Comparison of ENCODE assay signal across 10 mouse cellular contexts in genomic region chr4:142152733-142153422, GRCm38 (mm10).
DNase-seq lines count a peak whose midpoint lies in the region; ATAC-seq and TF ChIP-seq lines count a peak whose summit lies in the region.
"Had no signal": no experiment of that assay in that cellular context is flagged by ENCODE, and none has a peak within 500 bp of the region (broad histone marks: within the 10 kb centered on the region; RNA-seq: fewer than 3 reads in every experiment).

No protein-coding gene starts in this region.

- H3K27ac ChIP-seq in heart, postnatal 0 days (ENCODE audit: low read depth): no peak overlapping the region
- no peak overlapping the region for H3K27ac ChIP-seq in midbrain, embryonic 11.5 days (ENCODE audit: low read depth, low read length)
- no peak overlapping the region for H3K27ac ChIP-seq in midbrain, embryonic 16.5 days (ENCODE audit: low read length)
- H3K27ac ChIP-seq in neural tube, embryonic 13.5 days (replicated peaks): no peak overlapping the region
- H3K27ac ChIP-seq: forebrain, embryonic 10.5 days had no signal

- no peak for TF ChIP-seq EP300 in heart, postnatal 0 days (IDR thresholded peaks at IDR 0.05; ENCODE audit: low read depth)

- H3K4me2 ChIP-seq in heart, postnatal 0 days (ENCODE audit: low read depth, low read length): no peak overlapping the region
- H3K4me2 ChIP-seq in midbrain, embryonic 11.5 days: no peak overlapping the region
- H3K4me2 ChIP-seq in midbrain, embryonic 16.5 days (ENCODE audit: low read length): no peak overlapping the region
- no peak overlapping the region for H3K4me2 ChIP-seq in neural tube, embryonic 13.5 days

- 0 out of 2 replicates have a peak, but pooled peaks have one; percentile 27 for ATAC-seq in heart, postnatal 0 days (ENCODE audit: insufficient read depth, low read depth)
- peak; percentile 8; the same call in 1 of the 2 replicates for ATAC-seq in midbrain, embryonic 11.5 days (ENCODE audit: low FRiP score)
- no peak for ATAC-seq in midbrain, embryonic 16.5 days
- peak; percentile 19; the same call in 1 of the 2 replicates for ATAC-seq in neural tube, embryonic 13.5 days (ENCODE audit: low read depth)

- no peak for TF ChIP-seq CTCF in heart, postnatal 0 days (IDR thresholded peaks at IDR 0.05; ENCODE audit: low read depth)

- 53% methylated on average over 8 of the region's 8 CpGs for WGBS in heart, postnatal 0 days
- 71% methylated on average over 8 of the region's 8 CpGs for WGBS in midbrain, embryonic 11.5 days
- WGBS in midbrain, embryonic 16.5 days: 72% methylated on average over 8 of the region's 8 CpGs
- 70% methylated on average over 8 of the region's 8 CpGs for WGBS in neural tube, embryonic 13.5 days

- no peak overlapping the region for H3K9ac ChIP-seq in heart, postnatal 0 days (replicated peaks; ENCODE audit: low read depth, low read length)
- no peak overlapping the region for H3K9ac ChIP-seq in midbrain, embryonic 11.5 days (ENCODE audit: low read length)
- H3K9ac ChIP-seq in midbrain, embryonic 16.5 days (ENCODE audit: low read depth, low read length): no peak overlapping the region
- H3K9ac ChIP-seq in neural tube, embryonic 13.5 days: no peak overlapping the region

- no peaks in the 10 kb centered on the region for H3K27me3 ChIP-seq in heart, postnatal 0 days (ENCODE audit: control insufficient read depth, insufficient read depth, low read length)
- no peaks in the 10 kb centered on the region for H3K27me3 ChIP-seq in midbrain, embryonic 11.5 days (ENCODE audit: control insufficient read depth, insufficient read depth, low read length)
- H3K27me3 ChIP-seq in midbrain, embryonic 16.5 days (ENCODE audit: control insufficient read depth, insufficient read depth, low read depth, low read length): no peaks in the 10 kb centered on the region
- no peaks in the 10 kb centered on the region for H3K27me3 ChIP-seq in neural tube, embryonic 13.5 days

- DNase-seq in heart, postnatal 0 days (ENCODE audit: low spot score): no peak
- DNase-seq in heart, postnatal 4 days: no peak
- no peak for DNase-seq in midbrain, embryonic 11.5 days (ENCODE audit: low spot score, missing footprints)
- DNase-seq in kidney, postnatal 36 days: peak; percentile 28 to 41
- DNase-seq in thymus, postnatal 4 days: no peak
- no peak for DNase-seq in retina, embryonic 14.5 days (ENCODE audit: low spot score)

- no peak overlapping the region for H3K4me3 ChIP-seq in heart, postnatal 0 days (ENCODE audit: low read depth, low read length)
- no peak overlapping the region for H3K4me3 ChIP-seq in midbrain, embryonic 11.5 days (ENCODE audit: low read depth, low read length)
- H3K4me3 ChIP-seq in midbrain, embryonic 16.5 days (ENCODE audit: low read depth, low read length): no peak overlapping the region
- H3K4me3 ChIP-seq in neural tube, embryonic 13.5 days: no peak overlapping the region
- H3K4me3 ChIP-seq: forebrain, embryonic 10.5 days had no signal

- 0 out of 2 replicates have a peak, but pooled peaks cover under 1% of the 10 kb centered on the region for H3K36me3 ChIP-seq in heart, postnatal 0 days (replicated peaks; ENCODE audit: control insufficient read depth, insufficient read depth, low read length)
- no peaks in the 10 kb centered on the region; the same call in 1 of the 2 replicates for H3K36me3 ChIP-seq in midbrain, embryonic 11.5 days (ENCODE audit: control insufficient read depth, insufficient read depth, low read length)
- H3K36me3 ChIP-seq in midbrain, embryonic 16.5 days (ENCODE audit: control insufficient read depth, insufficient read depth, low read length): peaks cover 6% of the 10 kb centered on the region; the same call in 1 of the 2 replicates
- peaks cover 17% of the 10 kb centered on the region for H3K36me3 ChIP-seq in neural tube, embryonic 13.5 days
- H3K36me3 ChIP-seq: G1E had no signal

- no peaks in the 10 kb centered on the region for H3K4me1 ChIP-seq in heart, postnatal 0 days (ENCODE audit: control insufficient read depth, insufficient read depth)
- no peaks in the 10 kb centered on the region for H3K4me1 ChIP-seq in midbrain, embryonic 11.5 days (ENCODE audit: control insufficient read depth, insufficient read depth, low read length)
- H3K4me1 ChIP-seq in midbrain, embryonic 16.5 days (ENCODE audit: control insufficient read depth, insufficient read depth, low read length): peaks cover 2% of the 10 kb centered on the region; the same call in 1 of the 2 replicates
- H3K4me1 ChIP-seq in neural tube, embryonic 13.5 days (replicated peaks): peaks cover 3% of the 10 kb centered on the region; the same call in 1 of the 2 replicates

- no peaks in the 10 kb centered on the region for H3K9me3 ChIP-seq in heart, postnatal 0 days (replicated peaks; ENCODE audit: control insufficient read depth, low read length)
- H3K9me3 ChIP-seq in midbrain, embryonic 11.5 days (ENCODE audit: control insufficient read depth, low read length): no peaks in the 10 kb centered on the region
- H3K9me3 ChIP-seq in midbrain, embryonic 16.5 days (replicated peaks; ENCODE audit: control insufficient read depth, low read length, poor library complexity, severe bottlenecking): no peaks in the 10 kb centered on the region
- H3K9me3 ChIP-seq in neural tube, embryonic 13.5 days: 0 out of 2 replicates have a peak, but pooled peaks cover under 1% of the 10 kb centered on the region
- H3K9me3 ChIP-seq: forebrain, embryonic 10.5 days had no signal

Comparison
In these comparisons a context has a peak if more than half of its experiments do, and no peak if none do; other contexts are left out.
1. DNase-seq: peak in kidney, postnatal 36 days (2 of 2); none in heart, postnatal 0 days (single experiment), heart, postnatal 4 days (single experiment), midbrain, embryonic 11.5 days (single experiment), thymus, postnatal 4 days (single experiment) and retina, embryonic 14.5 days (single experiment).